ENCODE assay signal across 10 mouse cellular contexts in genomic region chr6:64798804-64799203, GRCm38 (mm10).
DNase-seq lines count a peak whose midpoint lies in the region; ATAC-seq and TF ChIP-seq lines count a peak whose summit lies in the region.
"Had no signal": no experiment of that assay in that cellular context is flagged by ENCODE, and none has a peak within 500 bp of the region (broad histone marks: within the 10 kb centered on the region; RNA-seq: fewer than 3 reads in every experiment).

No protein-coding gene starts in this region.

- no peaks in the 10 kb centered on the region for H3K4me1 ChIP-seq in heart, postnatal 0 days (ENCODE audit: control insufficient read depth, insufficient read depth)
- 0 out of 2 replicates have a peak, but pooled peaks cover 2% of the 10 kb centered on the region for H3K4me1 ChIP-seq in embryonic facial prominence, embryonic 13.5 days
- no peaks in the 10 kb centered on the region for H3K4me1 ChIP-seq in hindbrain, embryonic 12.5 days
- H3K4me1 ChIP-seq in midbrain, embryonic 11.5 days (ENCODE audit: control insufficient read depth, insufficient read depth, low read length) = no peaks in the 10 kb centered on the region; the same call in 1 of the 2 replicates

- no peak overlapping the region for H3K9ac ChIP-seq in heart, postnatal 0 days (replicated peaks; ENCODE audit: low read depth, low read length)
- peak overlapping the region; percentile 58; the same call in 1 of the 2 replicates for H3K9ac ChIP-seq in embryonic facial prominence, embryonic 13.5 days
- no peak overlapping the region for H3K9ac ChIP-seq in hindbrain, embryonic 12.5 days
- H3K9ac ChIP-seq in midbrain, embryonic 11.5 days (ENCODE audit: low read length) = peak overlapping the region; percentile 53; the same call in 1 of the 2 replicates

- H3K4me2 ChIP-seq in heart, postnatal 0 days (ENCODE audit: low read depth, low read length) = peak overlapping the region; percentile 68
- peak overlapping the region; percentile 80 for H3K4me2 ChIP-seq in embryonic facial prominence, embryonic 13.5 days
- H3K4me2 ChIP-seq in hindbrain, embryonic 12.5 days (replicated peaks) = peak overlapping the region; percentile 80
- peak overlapping the region; percentile 66 for H3K4me2 ChIP-seq in midbrain, embryonic 11.5 days

- intact Hi-C loops in heart, postnatal 10 days (cut with DNase I) = no loop called here

- DNase-seq in heart, postnatal 0 days (ENCODE audit: low spot score) = no peak
- no peak for DNase-seq in heart, postnatal 10 days
- DNase-seq in midbrain, embryonic 11.5 days (ENCODE audit: low spot score, missing footprints) = no peak
- DNase-seq in ovary, postnatal 10 days (ENCODE audit: low spot score) = no peak
- DNase-seq in layer of hippocampus, adult 8-10 months (ENCODE audit: low spot score in 2 of 2) = no peak
- DNase-seq: right cerebral cortex, postnatal 25 days had no signal

- no peaks in the 10 kb centered on the region for H3K9me3 ChIP-seq in heart, postnatal 0 days (replicated peaks; ENCODE audit: control insufficient read depth, low read length)
- H3K9me3 ChIP-seq in embryonic facial prominence, embryonic 13.5 days = no peaks in the 10 kb centered on the region
- H3K9me3 ChIP-seq in hindbrain, embryonic 12.5 days (replicated peaks) = no peaks in the 10 kb centered on the region
- H3K9me3 ChIP-seq in midbrain, embryonic 11.5 days (ENCODE audit: control insufficient read depth, low read length) = no peaks in the 10 kb centered on the region

- H3K36me3 ChIP-seq in heart, postnatal 0 days (replicated peaks; ENCODE audit: control insufficient read depth, insufficient read depth, low read length) = no peaks in the 10 kb centered on the region
- no peaks in the 10 kb centered on the region for H3K36me3 ChIP-seq in embryonic facial prominence, embryonic 13.5 days
- H3K36me3 ChIP-seq in hindbrain, embryonic 12.5 days = no peaks in the 10 kb centered on the region
- no peaks in the 10 kb centered on the region for H3K36me3 ChIP-seq in midbrain, embryonic 11.5 days (ENCODE audit: control insufficient read depth, insufficient read depth, low read length)

- no peak for TF ChIP-seq CTCF in heart, postnatal 0 days (IDR thresholded peaks at IDR 0.05; ENCODE audit: low read depth)

- no peak overlapping the region for H3K27ac ChIP-seq in heart, postnatal 0 days (ENCODE audit: low read depth)
- H3K27ac ChIP-seq in embryonic facial prominence, embryonic 13.5 days = no peak overlapping the region
- no peak overlapping the region for H3K27ac ChIP-seq in hindbrain, embryonic 12.5 days
- no peak overlapping the region for H3K27ac ChIP-seq in midbrain, embryonic 11.5 days (ENCODE audit: low read depth, low read length)

- TF ChIP-seq EP300 in heart, postnatal 0 days (IDR thresholded peaks at IDR 0.05; ENCODE audit: low read depth) = no peak

- ATAC-seq in heart, postnatal 0 days (ENCODE audit: insufficient read depth, low read depth) = no peak
- no peak for ATAC-seq in embryonic facial prominence, embryonic 13.5 days (ENCODE audit: insufficient number of reproducible peaks, insufficient read depth, low FRiP score, low TSS enrichment, low read depth)
- no peak for ATAC-seq in hindbrain, embryonic 12.5 days (ENCODE audit: low FRiP score)
- ATAC-seq in midbrain, embryonic 11.5 days (ENCODE audit: low FRiP score) = 0 out of 2 replicates have a peak, but pooled peaks have one; percentile 8
- no peak for ATAC-seq in megakaryocyte-erythroid progenitor cell, adult 5-6 weeks (replicated peaks; ENCODE audit: low FRiP score, low TSS enrichment, poor library complexity, severe bottlenecking)
- ATAC-seq: CD4-positive, CD25-positive, alpha-beta regulatory T cell, adult 4 months had no signal

- 45% methylated on average over 5 of the region's 5 CpGs for WGBS in heart, postnatal 0 days
- 55% methylated on average over 5 of the region's 5 CpGs for WGBS in embryonic facial prominence, embryonic 13.5 days
- 64% methylated on average over 5 of the region's 5 CpGs for WGBS in hindbrain, embryonic 12.5 days
- 71% methylated on average over 5 of the region's 5 CpGs for WGBS in midbrain, embryonic 11.5 days

- peak overlapping the region; percentile 32 for H3K4me3 ChIP-seq in heart, postnatal 0 days (ENCODE audit: low read depth, low read length)
- H3K4me3 ChIP-seq in embryonic facial prominence, embryonic 13.5 days = peak overlapping the region; percentile 41
- peak overlapping the region; percentile 39; the same call in 1 of the 2 replicates for H3K4me3 ChIP-seq in hindbrain, embryonic 12.5 days
- peak overlapping the region; percentile 35; the same call in 1 of the 2 replicates for H3K4me3 ChIP-seq in midbrain, embryonic 11.5 days (ENCODE audit: low read depth, low read length)

- no peaks in the 10 kb centered on the region for H3K27me3 ChIP-seq in heart, postnatal 0 days (ENCODE audit: control insufficient read depth, insufficient read depth, low read length)
- peaks cover 8% of the 10 kb centered on the region; the same call in 1 of the 2 replicates for H3K27me3 ChIP-seq in embryonic facial prominence, embryonic 13.5 days
- peaks cover 3% of the 10 kb centered on the region for H3K27me3 ChIP-seq in hindbrain, embryonic 12.5 days
- no peaks in the 10 kb centered on the region; the same call in 1 of the 2 replicates for H3K27me3 ChIP-seq in midbrain, embryonic 11.5 days (ENCODE audit: control insufficient read depth, insufficient read depth, low read length)

Comparison
In these comparisons a context has a peak if more than half of its experiments do, and no peak if none do; other contexts are left out.
1. H3K9ac ChIP-seq: peak in embryonic facial prominence, embryonic 13.5 days (single experiment) and midbrain, embryonic 11.5 days (single experiment); none in heart, postnatal 0 days (single experiment) and hindbrain, embryonic 12.5 days (single experiment).
2. Peak in every context shown above with its lines, with median percentiles within 50 percentile points of each other: H3K4me2 ChIP-seq and H3K4me3 ChIP-seq.